Mouse (Mus musculus): ENCODE results near the gene Cypt2.
"Not testable (repeated sequence)": the region's sequence is repeated elsewhere in the genome, so short reads cannot be mapped to it uniquely, and the experiment has no call there.

Cypt2 gene

DNA sequence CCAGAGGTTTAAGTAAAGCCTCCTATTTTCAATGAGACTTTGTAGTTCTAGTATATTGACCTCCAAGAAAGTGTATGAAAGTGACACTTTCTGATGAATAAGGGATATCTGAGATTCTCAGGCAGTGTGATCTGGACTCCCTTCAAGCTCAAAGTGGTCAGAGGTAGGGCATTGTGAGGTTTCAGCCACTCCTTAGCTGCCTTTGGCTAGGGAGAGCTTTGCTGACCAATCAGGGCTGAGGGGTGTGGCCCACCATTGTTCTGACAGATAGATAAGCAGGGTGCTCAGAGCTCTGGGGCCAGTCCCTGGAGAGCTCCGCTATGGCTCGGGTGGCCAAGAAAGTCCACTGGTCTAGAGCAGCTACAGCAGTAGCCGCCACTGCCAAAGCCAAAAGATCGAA is at the start of gene Cypt2:
TSS of gene Cypt2 (plus strand) at position 301 of the 400 bp plus-strand sequence.
- not testable (repeated sequence) for DNase-seq (ENCODE audit: extremely low spot score)

DNA sequence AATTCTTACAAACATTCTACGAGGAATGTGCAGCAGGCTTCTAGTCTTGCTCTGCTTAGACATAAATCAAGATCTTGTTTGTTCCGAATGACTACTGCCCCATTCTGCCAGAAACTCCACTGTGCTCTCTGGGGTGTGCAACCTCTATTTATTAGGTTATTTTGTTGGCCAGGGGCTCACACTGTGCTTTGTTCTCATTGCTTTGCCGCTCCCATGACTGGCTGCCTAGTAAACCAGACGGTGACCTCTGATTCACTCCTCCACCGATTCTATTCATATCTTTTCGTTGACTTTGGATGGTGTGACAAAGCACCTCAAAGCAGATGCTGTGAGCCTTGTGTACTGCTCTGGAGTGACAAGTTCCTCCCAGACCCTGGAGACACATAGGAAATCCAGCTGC is 46.7 kb downstream of the Cypt2 start:
- DNase-seq (ENCODE audit: extremely low spot score), result no peak

Data from embryo, embryonic 9.5 days (tissue).